Mouse (Mus musculus): ENCODE measurements at regions not wholly inside any gene's neighbourhood (a gene's known extent, or its start where the extent isn't known, plus 50 kb on each side); places are given as distances from the start of the nearest gene placed in this dataset.

DNA sequence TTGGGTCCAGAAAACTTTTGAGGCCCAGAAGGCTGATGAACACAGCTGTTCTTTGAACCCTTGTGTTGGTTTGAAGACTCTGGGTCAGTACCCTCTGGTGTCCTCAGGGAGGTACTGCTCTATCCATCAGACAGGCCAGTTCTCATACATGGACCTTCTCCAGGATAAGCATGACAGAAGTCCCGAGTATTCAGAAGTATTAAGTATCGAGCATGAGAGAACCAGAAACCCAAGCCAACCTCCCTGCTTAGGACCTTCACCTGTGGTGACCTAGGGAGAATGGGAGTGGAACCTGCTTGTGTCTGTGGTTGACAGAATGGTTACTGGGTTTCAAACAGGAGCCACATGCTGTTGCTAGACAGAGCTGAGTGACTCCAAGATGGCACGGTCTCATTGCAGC is 167.5 kb upstream of the Id2 start:
- Histone ChIP-seq H3K9me3 (no peaks in the 10 kb centered on the region), H3K36me3 (no peaks in the 10 kb centered on the region), H3K27me3 (peaks cover 5% of the 10 kb centered on the region; the same call in 1 of the 2 replicates), H3K4me3 (no peak overlapping the region), H3K4me2 (replicated peaks) (no peak overlapping the region), H3K4me1 (peaks cover 23% of the 10 kb centered on the region), H3K9ac (no peak overlapping the region), H3K27ac (no peak overlapping the region)
- WGBS, result 77% methylated on average over 3 of the region's 3 CpGs
- no peak for ATAC-seq (ENCODE audit: low FRiP score, low read depth)

DNA sequence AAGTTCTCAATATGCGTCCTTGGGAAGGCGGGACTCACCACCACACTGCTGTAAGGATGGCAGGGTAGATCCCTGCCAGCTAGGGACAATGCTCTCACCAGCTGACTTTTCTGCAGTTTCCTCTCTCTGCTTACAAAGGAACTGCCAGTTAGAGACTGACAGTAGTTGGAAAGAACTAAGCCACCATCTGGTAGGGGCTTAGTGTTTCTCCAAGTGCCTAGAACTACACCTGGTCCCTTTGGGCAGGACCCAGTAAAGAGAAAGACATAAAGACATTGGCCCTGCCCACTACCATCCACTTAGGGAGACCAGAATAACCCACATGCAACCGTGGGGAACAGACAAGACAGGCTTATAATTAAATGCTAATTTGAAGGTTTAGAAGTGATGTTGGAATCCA is 165.5 kb upstream of the Id2 start:
- H3K27me3 ChIP-seq, result no peaks in the 10 kb centered on the region; the same call in 1 of the 2 replicates
- 83% methylated on average over 3 of the region's 3 CpGs for WGBS
- H3K4me2 ChIP-seq (replicated peaks), result no peak overlapping the region
- H3K4me3 ChIP-seq, result no peak overlapping the region
- peaks cover 16% of the 10 kb centered on the region for H3K4me1 ChIP-seq
- no peaks in the 10 kb centered on the region for H3K36me3 ChIP-seq
- no peak overlapping the region for H3K27ac ChIP-seq
- H3K9ac ChIP-seq, result no peak overlapping the region
- no peaks in the 10 kb centered on the region for H3K9me3 ChIP-seq
- no peak for ATAC-seq (ENCODE audit: low FRiP score, low read depth)

- no peaks in the 10 kb centered on the region for H3K36me3 ChIP-seq
- no peak overlapping the region for H3K27ac ChIP-seq
- no peaks in the 10 kb centered on the region for H3K27me3 ChIP-seq
- no peak overlapping the region for H3K4me2 ChIP-seq (replicated peaks)
- H3K9me3 ChIP-seq, result no peaks in the 10 kb centered on the region
- no peak overlapping the region for H3K9ac ChIP-seq
- no peak for ATAC-seq (ENCODE audit: low FRiP score, low read depth)
- H3K4me3 ChIP-seq, result no peak overlapping the region
- H3K4me1 ChIP-seq, result no peaks in the 10 kb centered on the region
- WGBS, result 94% methylated on average over 2 of the region's 2 CpGs
These were observed 162.2 kb upstream of the Id2 start for GRCm38 (mm10) chr12:25259123-25259522.

DNA sequence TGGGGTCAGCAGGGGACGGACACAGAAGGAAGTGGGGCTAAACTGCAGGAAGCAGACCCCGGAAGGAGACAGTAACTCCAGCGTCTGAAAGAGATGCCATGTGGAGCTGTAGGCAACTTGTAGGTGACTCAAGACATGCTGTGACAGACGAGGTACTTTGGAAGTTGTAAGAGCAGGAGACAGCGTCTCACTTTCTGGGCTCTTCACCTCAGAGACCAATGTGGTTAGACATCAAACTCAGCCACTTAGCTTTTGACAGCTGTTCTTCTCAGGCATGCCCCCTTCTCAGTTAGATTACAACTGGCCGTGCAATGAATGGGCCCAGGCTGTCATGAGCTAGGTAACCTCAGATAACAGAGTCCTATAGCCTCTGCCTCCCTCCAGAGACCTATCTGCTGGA is 159.3 kb upstream of the Id2 start:
- WGBS, result 67% methylated on average over 6 of the region's 6 CpGs
- Histone ChIP-seq H3K27ac (no peak overlapping the region), H3K4me1 (no peaks in the 10 kb centered on the region), H3K36me3 (no peaks in the 10 kb centered on the region), H3K9me3 (no peaks in the 10 kb centered on the region; the same call in 1 of the 2 replicates), H3K4me3 (no peak overlapping the region), H3K9ac (no peak overlapping the region), H3K27me3 (no peaks in the 10 kb centered on the region), H3K4me2 (replicated peaks) (no peak overlapping the region)
- no peak for ATAC-seq (ENCODE audit: low FRiP score, low read depth)

- ATAC-seq (ENCODE audit: low FRiP score, low read depth), result no peak
- Histone ChIP-seq H3K4me2 (replicated peaks) (no peak overlapping the region), H3K27ac (no peak overlapping the region), H3K9me3 (no peaks in the 10 kb centered on the region; the same call in 1 of the 2 replicates), H3K4me1 (0 out of 2 replicates have a peak, but pooled peaks cover 5% of the 10 kb centered on the region), H3K36me3 (no peaks in the 10 kb centered on the region), H3K9ac (no peak overlapping the region), H3K4me3 (no peak overlapping the region), H3K27me3 (no peaks in the 10 kb centered on the region)
- WGBS, result 81% methylated on average over 6 of the region's 6 CpGs
These were observed 157.8 kb upstream of the Id2 start for GRCm38 (mm10) chr12:25254716-25255115.

GRCm38 (mm10) chr12:25252776-25253510 is 156.0 kb upstream of the Id2 start:
- H3K27me3 ChIP-seq, result no peaks in the 10 kb centered on the region
- no peaks in the 10 kb centered on the region; the same call in 1 of the 2 replicates for H3K9me3 ChIP-seq
- WGBS, result 85% methylated on average over 6 of the region's 6 CpGs
- H3K4me1 ChIP-seq, result peaks cover 15% of the 10 kb centered on the region
- H3K4me2 ChIP-seq (replicated peaks), result no peak overlapping the region
- no peak overlapping the region for H3K27ac ChIP-seq
- no peak overlapping the region for H3K9ac ChIP-seq
- no peak for ATAC-seq (ENCODE audit: low FRiP score, low read depth)
- H3K36me3 ChIP-seq, result no peaks in the 10 kb centered on the region
- no peak overlapping the region for H3K4me3 ChIP-seq

DNA sequence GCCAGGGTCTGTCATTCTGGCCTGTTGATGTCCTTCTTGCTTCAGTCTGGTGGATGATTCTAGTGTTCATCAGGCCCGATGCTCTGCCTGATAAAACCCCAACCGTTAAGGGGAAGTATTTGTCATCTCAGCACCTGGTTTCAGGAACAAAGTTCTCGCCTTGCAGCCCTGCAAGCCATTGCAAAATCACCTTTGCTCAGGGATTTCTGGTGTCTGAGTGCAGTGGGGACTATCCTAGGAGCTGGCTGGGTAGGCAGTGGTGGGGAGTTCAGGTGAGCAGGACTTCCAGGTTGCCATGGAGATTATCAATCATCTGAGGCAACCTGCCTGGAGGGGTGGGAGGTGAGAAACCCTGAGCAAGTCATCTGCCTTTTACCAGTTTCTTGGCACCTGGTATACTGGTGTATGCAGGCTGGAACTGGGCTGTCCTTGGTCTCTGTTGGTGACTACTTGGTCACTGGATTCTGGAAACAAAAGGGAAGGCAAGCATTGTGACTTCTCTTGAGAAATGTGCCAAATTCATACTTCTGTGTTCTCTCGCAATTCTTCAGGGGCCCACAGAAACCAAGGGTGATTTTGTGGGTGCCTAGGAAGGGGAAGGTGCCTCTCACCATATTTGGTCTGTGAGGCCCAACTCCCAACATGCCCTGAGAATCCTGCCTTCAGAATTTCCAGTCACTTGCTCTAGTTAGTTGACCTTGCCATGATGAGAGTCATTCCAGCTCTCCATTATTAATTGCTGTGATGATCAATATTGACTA is 154.7 kb upstream of the Id2 start:
- H3K27me3 ChIP-seq, result no peaks in the 10 kb centered on the region
- H3K9me3 ChIP-seq, result no peaks in the 10 kb centered on the region; the same call in 1 of the 2 replicates
- H3K36me3 ChIP-seq, result no peaks in the 10 kb centered on the region
- H3K4me2 ChIP-seq (replicated peaks), result no peak overlapping the region
- H3K9ac ChIP-seq, result no peak overlapping the region
- H3K4me3 ChIP-seq, result no peak overlapping the region
- peaks cover 22% of the 10 kb centered on the region for H3K4me1 ChIP-seq
- no peak overlapping the region for H3K27ac ChIP-seq
- ATAC-seq (ENCODE audit: low FRiP score, low read depth), result no peak
- 73% methylated on average over 4 of the region's 4 CpGs for WGBS

DNA sequence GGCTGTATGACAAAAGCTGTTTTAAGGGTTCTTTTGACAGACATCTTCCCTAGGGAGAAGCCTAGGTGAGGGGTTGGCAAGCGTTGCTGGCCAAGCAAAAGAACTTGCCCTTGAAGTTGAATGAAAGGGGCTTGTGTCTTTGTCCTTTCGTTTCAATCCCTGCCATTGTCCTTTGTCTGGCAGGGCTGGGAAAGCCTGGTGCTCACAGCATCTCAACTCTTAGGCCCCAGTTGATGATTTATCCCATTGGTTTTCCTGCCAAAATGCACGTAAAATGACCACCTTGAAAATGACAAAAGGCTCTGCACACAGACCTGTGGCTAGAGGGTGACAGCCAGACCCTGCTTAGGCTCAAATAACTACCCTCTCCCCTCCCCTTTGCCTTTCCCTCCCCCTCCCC is 153.9 kb upstream of the Id2 start:
- WGBS, result 45% methylated on average over 3 of the region's 3 CpGs
- Histone ChIP-seq H3K27me3 (no peaks in the 10 kb centered on the region), H3K9ac (no peak overlapping the region), H3K4me2 (replicated peaks) (no peak overlapping the region), H3K36me3 (no peaks in the 10 kb centered on the region), H3K27ac (no peak overlapping the region), H3K4me3 (no peak overlapping the region), H3K9me3 (no peaks in the 10 kb centered on the region; the same call in 1 of the 2 replicates), H3K4me1 (peaks cover 29% of the 10 kb centered on the region)
- no peak for ATAC-seq (ENCODE audit: low FRiP score, low read depth)

- WGBS, result 55% methylated on average over 13 of the region's 13 CpGs
- Histone ChIP-seq H3K9me3 (no peaks in the 10 kb centered on the region; the same call in 1 of the 2 replicates), H3K27ac (no peak overlapping the region), H3K36me3 (no peaks in the 10 kb centered on the region), H3K4me2 (replicated peaks) (no peak overlapping the region), H3K9ac (no peak overlapping the region), H3K4me3 (no peak overlapping the region), H3K4me1 (peaks cover 42% of the 10 kb centered on the region), H3K27me3 (no peaks in the 10 kb centered on the region)
- ATAC-seq (ENCODE audit: low FRiP score, low read depth), result no peak
These were observed 151.9 kb upstream of the Id2 start for GRCm38 (mm10) chr12:25248681-25249366.

GRCm38 (mm10) chr12:25246566-25246965 is 149.6 kb upstream of the Id2 start:
- Histone ChIP-seq H3K9ac (no peak overlapping the region), H3K27me3 (no peaks in the 10 kb centered on the region)
- ATAC-seq (ENCODE audit: low FRiP score, low read depth), result no peak

DNA sequence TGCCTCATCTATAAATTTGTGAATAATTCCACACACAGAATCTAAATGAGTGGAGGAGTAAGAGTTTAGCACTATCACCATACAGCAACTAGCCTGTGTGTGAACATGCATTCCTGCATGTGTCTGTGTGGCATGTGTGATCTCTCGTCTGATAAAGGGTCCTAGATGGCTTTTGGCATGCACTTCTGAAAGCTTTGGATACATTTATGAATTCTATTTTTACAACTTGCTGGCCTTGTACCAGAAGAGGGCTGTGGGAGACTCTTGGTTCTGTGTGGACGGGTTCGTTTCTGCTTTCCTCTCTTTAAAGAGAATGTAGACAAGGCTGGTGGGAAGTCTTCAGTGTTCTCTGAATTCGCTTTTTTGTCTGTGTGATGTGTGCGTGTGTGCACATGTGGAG is 148.7 kb upstream of the Id2 start:
- Histone ChIP-seq H3K9ac (no peak overlapping the region), H3K36me3 (no peaks in the 10 kb centered on the region), H3K27me3 (no peaks in the 10 kb centered on the region), H3K4me1 (peaks cover 39% of the 10 kb centered on the region), H3K4me2 (replicated peaks) (no peak overlapping the region), H3K27ac (no peak overlapping the region), H3K4me3 (no peak overlapping the region), H3K9me3 (no peaks in the 10 kb centered on the region)
- ATAC-seq (ENCODE audit: low FRiP score, low read depth), result no peak
- 64% methylated on average over 5 of the region's 5 CpGs for WGBS

More at GRCm38 (mm10) chr12:25246566-25246965, 149.6 kb upstream of the Id2 start:
- no peaks in the 10 kb centered on the region for H3K36me3 ChIP-seq
- H3K4me2 ChIP-seq (replicated peaks), result no peak overlapping the region
- no peaks in the 10 kb centered on the region for H3K9me3 ChIP-seq
- H3K27ac ChIP-seq, result no peak overlapping the region
- peaks cover 42% of the 10 kb centered on the region for H3K4me1 ChIP-seq
- 64% methylated on average over 7 of the region's 7 CpGs for WGBS
- H3K4me3 ChIP-seq, result no peak overlapping the region

GRCm38 (mm10) chr12:25245251-25245650 is 148.3 kb upstream of the Id2 start:
- H3K4me3 ChIP-seq, result no peak overlapping the region
- no peak overlapping the region for H3K9ac ChIP-seq
- H3K9me3 ChIP-seq, result no peaks in the 10 kb centered on the region
- no peaks in the 10 kb centered on the region for H3K36me3 ChIP-seq
- H3K4me2 ChIP-seq (replicated peaks), result no peak overlapping the region
- no peak overlapping the region for H3K27ac ChIP-seq
- ATAC-seq (ENCODE audit: low FRiP score, low read depth), result no peak
- no peaks in the 10 kb centered on the region for H3K27me3 ChIP-seq
- peaks cover 42% of the 10 kb centered on the region for H3K4me1 ChIP-seq
- WGBS, result 77% methylated on average over 5 of the region's 5 CpGs
